Mouse (Mus musculus) bone marrow, adult 2 months (tissue): ENCODE results near the gene Specc1. TPM values are rescaled to one million over a fixed set of nuclear protein-coding genes. Genes with fewer than 3 reads are reported as not detected.

Source experiments
- H3K27ac ChIP-seq: fragments of 200-500 bp; 2 replicates; pipeline ENCODE4 v1.5.1; 2012; ENCODE audit warnings: low read depth, mild to moderate bottlenecking, control low read depth, inconsistent platforms, low read length; ENCODE audit not compliant: control insufficient read depth, poor library complexity, insufficient read depth
- H3K4me1 ChIP-seq: fragments of 200-500 bp; 2 replicates; pipeline ENCODE4 v1.6.1; 2011; ENCODE audit warnings: low read length; ENCODE audit not compliant: control insufficient read depth, insufficient read depth
- H3K4me3 ChIP-seq: fragments of 200-500 bp; replicated peaks from 2 replicates; pipeline ENCODE3; 2011; ENCODE audit warnings: mild to moderate bottlenecking, low read depth, low read length, control low read depth; ENCODE audit not compliant: control insufficient read depth
- CTCF ChIP-seq: fragments of 200-500 bp; IDR thresholded peaks from 2 replicates; pipeline ENCODE4 v1.5.1; 2011; ENCODE audit warnings: low read length, control low read depth; ENCODE audit not compliant: control insufficient read depth, insufficient read depth
- POLR2A ChIP-seq: fragments of 200-500 bp; IDR thresholded peaks from 2 replicates; pipeline ENCODE4 v1.6.1; 2011; ENCODE audit warnings: low read depth, mild to moderate bottlenecking, control low read depth, low read length, borderline replicate concordance; ENCODE audit not compliant: control insufficient read depth
- WGBS: fragments of 180-500 bp; shearing (Covaris S2); methylation state at CpG from one replicate; pipeline ENCODE4 v1.1.7; 2018; 5-methylcytosine and 5-hydroxymethylcytosine counted together
- polyA plus RNA-seq: library from polyadenylated mRNA; stranded (reverse); fragments of >200 nt; gene quantifications from 2 replicates; pipeline ENCODE4 v1.2.4, GENCODE M21; 2011; ENCODE audit warnings: low replicate concordance; ENCODE audit not compliant: missing spikeins, insufficient read depth, insufficient read length

The Specc1 gene
- polyA plus RNA-seq, 1 experiment, result 73.8 TPM

DNA sequence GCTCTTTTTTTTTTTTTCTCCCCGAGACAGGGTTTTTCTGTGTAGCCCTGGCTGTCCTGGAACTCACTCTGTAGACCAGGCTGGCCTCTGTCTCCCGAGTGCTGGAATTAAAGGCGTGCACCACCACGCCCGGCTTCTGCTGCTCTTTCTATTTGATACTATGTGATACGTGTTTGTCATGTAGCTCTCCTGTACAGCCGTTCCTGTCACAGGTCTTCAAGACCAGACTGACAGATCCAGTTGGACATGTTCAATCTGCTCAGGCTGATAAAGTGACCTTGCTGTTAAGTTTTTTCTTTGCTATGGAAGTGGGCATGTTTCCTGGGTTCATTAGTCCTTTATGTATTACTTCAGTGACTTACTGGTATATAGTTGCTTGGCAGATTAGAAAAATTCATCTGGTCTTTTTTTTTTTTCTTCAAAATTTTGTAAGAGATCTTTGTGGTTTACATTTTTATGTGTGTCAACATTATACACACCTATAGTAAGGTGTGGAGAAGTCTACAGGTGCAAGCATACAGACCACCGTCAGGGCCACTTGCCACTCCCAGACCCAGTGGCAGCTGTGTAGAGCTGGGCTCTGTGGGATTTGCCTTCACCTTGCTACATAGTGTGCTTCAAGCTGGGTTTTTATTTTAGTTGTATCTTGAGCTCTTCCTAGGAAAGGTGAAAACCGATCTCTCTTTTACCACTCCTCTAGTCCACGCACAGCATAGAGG is 221.0 kb downstream of the Specc1 start:
- no peak overlapping the region for H3K27ac ChIP-seq
- 89% methylated on average over 10 of the region's 10 CpGs for WGBS
- TF ChIP-seq CTCF, result no peak
- TF ChIP-seq POLR2A, result no peak
- no peak overlapping the region for H3K4me3 ChIP-seq
- H3K4me1 ChIP-seq, result no peaks in the 10 kb centered on the region

DNA sequence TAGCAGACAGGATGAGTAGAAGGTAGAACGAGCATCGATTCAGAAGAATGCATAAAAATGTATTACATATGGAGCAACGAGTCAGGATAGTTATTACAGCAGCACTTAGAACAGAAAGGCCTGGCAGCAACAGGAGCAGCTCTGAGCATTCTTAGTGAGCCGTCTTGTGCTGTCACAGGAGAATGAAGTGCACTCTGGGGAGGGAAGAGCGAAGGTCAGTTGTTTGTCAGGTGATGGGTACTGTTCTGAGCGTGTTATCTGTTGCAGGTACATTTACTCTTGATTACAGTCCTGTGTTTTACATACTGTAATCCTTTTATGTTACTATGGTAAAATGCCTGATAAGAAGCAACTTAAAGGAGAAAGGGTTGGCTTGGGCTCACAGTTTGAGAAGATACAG is 224.2 kb downstream of the Specc1 start:
- no peak overlapping the region for H3K27ac ChIP-seq

DNA sequence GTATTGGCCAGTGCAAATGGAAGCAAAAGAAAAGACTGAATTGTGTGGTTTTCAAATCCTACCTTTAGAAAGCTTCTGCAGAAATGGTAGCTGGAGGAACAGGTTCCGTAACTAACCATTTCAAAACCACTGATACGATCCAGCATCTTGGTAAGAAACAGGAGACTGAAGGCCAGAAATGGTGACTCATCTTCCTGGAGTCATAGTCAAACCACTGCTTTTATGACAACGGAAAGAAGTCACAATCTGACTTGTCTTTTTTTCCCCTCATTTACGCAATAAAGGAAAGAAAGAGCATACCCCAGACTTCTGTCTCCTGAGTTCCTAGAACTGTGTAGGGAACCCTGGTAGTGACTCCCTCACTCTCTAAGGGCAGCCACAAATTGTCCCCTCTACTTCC is 228.3 kb downstream of the Specc1 start:
- WGBS, result 25% methylated on average over 4 of the region's 4 CpGs
- H3K4me3 ChIP-seq, result no peak overlapping the region
- TF ChIP-seq CTCF (no peak), POLR2A (no peak)
- H3K4me1 ChIP-seq, result no peaks in the 10 kb centered on the region; the same call in 1 of the 2 replicates
- H3K27ac ChIP-seq, result no peak overlapping the region

More for the DNA sequence above, 224.2 kb downstream of the Specc1 start:
- TF ChIP-seq CTCF (no peak), POLR2A (no peak)
- H3K4me3 ChIP-seq, result no peak overlapping the region
- WGBS, result 92% methylated on average over 6 of the region's 6 CpGs
- no peaks in the 10 kb centered on the region for H3K4me1 ChIP-seq

DNA sequence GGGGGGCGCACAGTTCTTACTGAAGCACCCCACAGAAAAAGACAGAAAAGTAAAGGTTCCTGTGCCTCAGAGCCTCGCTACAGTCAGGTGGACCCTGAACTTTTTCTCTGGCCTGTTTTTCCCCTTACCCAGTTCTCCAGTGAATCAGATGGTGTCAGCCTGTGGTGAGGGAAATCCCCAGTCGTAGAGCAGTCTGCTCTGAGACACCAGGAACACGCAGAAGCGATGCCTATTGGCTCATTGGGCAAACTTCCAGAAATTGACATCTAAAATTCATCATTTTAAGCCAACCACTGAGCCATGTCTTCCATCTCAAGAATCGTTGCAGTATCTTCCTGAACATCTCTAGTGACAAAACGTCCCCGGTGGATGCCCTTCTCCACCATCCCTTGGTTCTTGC is 230.5 kb downstream of the Specc1 start:
- TF ChIP-seq POLR2A (no peak), CTCF (no peak)
- Histone ChIP-seq H3K4me3 (no peak overlapping the region), H3K27ac (no peak overlapping the region), H3K4me1 (no peaks in the 10 kb centered on the region; the same call in 1 of the 2 replicates)
- 39% methylated on average over 8 of the region's 8 CpGs for WGBS

DNA sequence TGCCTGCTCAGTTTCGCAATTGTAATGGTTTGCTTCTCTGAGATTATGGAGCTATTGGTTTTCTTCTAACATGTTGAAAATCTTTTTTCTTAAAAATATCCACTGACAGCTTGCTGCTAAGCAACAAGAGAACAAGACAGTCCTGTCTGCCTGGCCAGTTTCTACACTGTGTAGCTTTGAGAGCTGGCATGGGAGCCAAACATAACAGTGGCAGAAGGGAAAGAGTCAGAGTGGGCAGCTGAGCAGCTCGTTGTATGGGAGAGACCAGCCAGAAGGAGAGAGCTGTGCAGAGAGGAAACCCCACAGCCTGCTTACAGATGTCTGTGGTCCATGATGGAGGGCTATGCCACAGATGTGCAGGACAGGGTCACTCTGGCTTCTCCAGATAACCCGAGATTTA is 235.5 kb downstream of the Specc1 start:
- Histone ChIP-seq H3K4me3 (no peak overlapping the region), H3K27ac (no peak overlapping the region), H3K4me1 (no peaks in the 10 kb centered on the region)
- TF ChIP-seq POLR2A, result no peak
- TF ChIP-seq CTCF, result no peak
- 53% methylated on average over 3 of the region's 3 CpGs for WGBS

DNA sequence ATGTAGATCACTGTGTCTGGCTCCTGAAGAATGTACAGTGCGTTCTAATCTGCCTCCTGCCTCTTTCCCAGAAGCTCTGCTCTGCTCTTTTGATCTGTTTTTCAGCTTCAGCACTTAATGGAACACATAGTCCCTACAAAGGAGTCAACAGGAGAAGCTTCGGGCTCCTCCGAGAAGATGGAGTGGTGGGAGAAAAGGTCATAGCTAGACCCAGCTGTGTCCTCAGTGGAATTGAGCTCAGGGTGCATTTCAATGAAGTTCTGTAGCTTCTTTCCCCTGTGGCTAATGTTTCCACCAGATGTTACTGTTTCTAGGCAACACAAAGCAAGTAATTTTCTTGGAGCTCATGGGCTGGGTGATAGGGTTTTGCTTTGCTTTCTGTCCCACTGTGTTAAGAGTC is 236.6 kb downstream of the Specc1 start:
- no peaks in the 10 kb centered on the region for H3K4me1 ChIP-seq
- TF ChIP-seq CTCF, result no peak
- no peak for TF ChIP-seq POLR2A
- H3K4me3 ChIP-seq, result no peak overlapping the region
- 90% methylated on average over 3 of the region's 3 CpGs for WGBS
- H3K27ac ChIP-seq, result no peak overlapping the region

DNA sequence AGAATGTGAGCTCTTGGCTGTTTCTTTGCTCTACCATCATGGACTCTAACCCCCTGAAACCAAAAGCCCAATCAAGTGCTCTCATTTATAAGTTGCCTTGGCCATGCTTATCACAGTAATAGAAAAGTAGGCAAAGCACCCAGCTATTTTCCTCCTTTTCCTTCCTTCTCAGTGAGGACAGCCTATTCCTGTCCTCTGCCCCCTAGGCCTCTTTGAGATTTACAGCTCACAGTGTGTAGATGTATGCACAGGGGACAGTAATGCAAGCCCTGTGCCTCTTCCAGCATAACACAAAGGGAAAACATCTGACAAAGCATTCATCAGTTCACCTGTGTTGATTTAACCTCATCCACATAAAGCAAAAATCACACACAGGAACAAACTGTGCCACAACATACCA is 237.7 kb downstream of the Specc1 start:
- Histone ChIP-seq H3K4me1 (no peaks in the 10 kb centered on the region), H3K27ac (no peak overlapping the region), H3K4me3 (no peak overlapping the region)
- TF ChIP-seq POLR2A, result no peak
- no peak for TF ChIP-seq CTCF

DNA sequence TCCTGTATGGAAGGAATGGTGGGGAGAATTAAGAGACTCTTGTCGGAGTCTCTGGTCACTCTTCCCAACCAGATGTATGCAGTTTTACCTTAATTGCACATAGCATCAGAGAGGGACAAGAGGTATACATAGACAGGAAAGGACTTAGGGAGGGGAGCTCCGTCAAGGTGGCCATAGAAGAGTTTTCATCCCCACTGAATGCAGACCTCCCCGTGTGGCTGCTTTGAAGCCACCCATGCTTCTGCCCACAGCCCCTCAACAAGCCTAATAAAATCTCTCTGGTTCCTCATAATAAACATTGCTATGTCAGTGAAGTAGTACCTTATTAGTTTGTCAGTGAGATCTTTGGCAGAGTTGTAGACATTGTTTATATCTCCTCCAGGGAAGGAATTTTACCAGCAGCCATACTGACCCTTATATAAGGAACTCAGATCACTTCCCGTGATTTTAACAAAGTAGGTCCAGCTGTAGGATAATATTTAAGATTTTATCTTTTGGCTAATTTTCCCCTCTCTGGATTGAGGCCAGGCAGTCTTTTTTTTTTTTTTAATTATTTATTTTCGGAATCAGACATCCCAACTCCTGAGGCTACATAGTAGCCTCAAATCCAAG is 244.4 kb downstream of the Specc1 start:
- TF ChIP-seq POLR2A, result no peak
- no peak for TF ChIP-seq CTCF
- no peak overlapping the region for H3K27ac ChIP-seq
- no peak overlapping the region for H3K4me3 ChIP-seq
- WGBS, result 74% methylated on average over 5 of the region's 5 CpGs
- H3K4me1 ChIP-seq, result no peaks in the 10 kb centered on the region; the same call in 1 of the 2 replicates

GRCm38 (mm10) chr11:62202645-62203044 is 246.1 kb downstream of the Specc1 start:
- 72% methylated on average over 1 of the region's 1 CpGs for WGBS
- no peaks in the 10 kb centered on the region; the same call in 1 of the 2 replicates for H3K4me1 ChIP-seq
- TF ChIP-seq CTCF, result no peak
- TF ChIP-seq POLR2A, result no peak
- H3K27ac ChIP-seq, result no peak overlapping the region
- H3K4me3 ChIP-seq, result no peak overlapping the region

- no peaks in the 10 kb centered on the region for H3K4me1 ChIP-seq
- TF ChIP-seq POLR2A (no peak), CTCF (no peak)
- 90% methylated on average over 2 of the region's 2 CpGs for WGBS
- no peak overlapping the region for H3K27ac ChIP-seq
- H3K4me3 ChIP-seq, result no peak overlapping the region
Observed at GRCm38 (mm10) chr11:62209111-62209510, 252.5 kb downstream of the Specc1 start.
